Mouse (Mus musculus) bone marrow macrophage, adult 2 months (primary cell): ENCODE data around the gene Csdc2.

ENCODE experiments used
- CTCF ChIP-seq: IDR thresholded peaks from 2 replicates; pipeline ENCODE4 v1.5.1; 2012; ENCODE audit warnings: low read depth, mild to moderate bottlenecking, low read length, moderate library complexity
- POLR2A ChIP-seq: IDR thresholded peaks from 2 replicates; pipeline ENCODE4 v1.6.1; 2012; ENCODE audit warnings: mild to moderate bottlenecking, low read depth, low read length, borderline replicate concordance

GRCm38 (mm10) chr15:81920546-81921217, 15.9 kb upstream of the Csdc2 start:
- TF ChIP-seq POLR2A (no peak), CTCF (no peak)
